Mouse (Mus musculus): ENCODE measurements around the gene Syt2. TPM values are rescaled to one million over a fixed set of nuclear protein-coding genes. Genes with fewer than 3 reads are reported as not detected.
A peak's percentile ranks its signal among the peaks of the same experiment; 100 is the strongest.

Gene Syt2
- total RNA-seq, 1 experiment from 2014 or later, result 0.59 TPM

DNA sequence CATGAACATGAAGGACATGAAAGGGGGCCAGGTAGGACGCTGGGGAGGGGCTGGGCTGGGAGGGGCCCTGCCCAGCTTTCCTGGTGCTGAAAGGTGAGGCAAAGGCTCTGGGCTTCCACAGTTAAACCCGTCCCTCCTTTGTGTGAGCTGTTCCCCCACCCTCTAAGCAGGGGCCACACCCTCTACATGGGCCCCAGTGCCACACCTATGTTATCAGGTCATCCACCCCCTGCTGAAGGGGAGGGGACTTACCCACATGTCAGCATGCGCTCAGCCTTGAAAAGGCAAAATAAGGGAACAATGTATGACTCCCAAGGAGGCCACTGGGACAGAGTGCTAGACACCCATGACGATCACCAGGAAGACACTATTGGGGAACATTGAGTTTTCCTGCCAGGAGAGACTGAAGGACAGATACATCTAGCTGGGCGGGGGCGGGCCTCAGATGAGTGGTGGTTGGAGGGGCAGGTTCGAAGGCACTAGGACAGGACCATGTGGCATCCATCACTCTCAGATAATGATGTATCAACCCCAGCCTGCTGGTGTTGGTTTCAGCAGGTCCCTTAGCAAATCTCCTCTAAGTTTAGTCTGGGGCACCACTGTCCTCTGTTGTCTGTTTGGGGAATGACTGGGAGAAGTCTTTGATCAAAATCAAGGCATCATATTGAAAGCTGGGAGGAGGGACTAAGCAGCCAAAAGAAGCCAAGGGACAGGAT, 95.6 kb downstream of the Syt2 start:
- DNase-seq, result no peak

DNA sequence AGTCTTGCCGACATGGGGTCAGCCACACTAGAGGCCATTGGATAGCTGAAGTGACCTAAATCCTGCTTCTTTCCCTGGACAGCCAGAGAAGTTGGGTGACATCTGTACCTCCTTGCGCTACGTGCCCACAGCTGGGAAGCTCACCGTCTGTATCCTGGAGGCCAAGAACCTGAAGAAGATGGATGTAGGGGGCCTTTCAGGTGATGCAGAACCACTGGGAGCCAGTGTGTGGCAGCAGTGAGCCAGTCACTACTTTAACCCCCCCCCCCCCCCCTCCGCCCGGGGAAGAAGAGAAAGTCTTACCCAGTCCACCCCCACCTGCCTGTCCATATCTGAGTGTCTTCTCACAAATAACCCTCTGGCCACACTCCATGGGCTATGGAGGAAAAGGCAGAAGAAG, 99.2 kb downstream of the Syt2 start:
- peak; percentile 60 for DNase-seq

DNA sequence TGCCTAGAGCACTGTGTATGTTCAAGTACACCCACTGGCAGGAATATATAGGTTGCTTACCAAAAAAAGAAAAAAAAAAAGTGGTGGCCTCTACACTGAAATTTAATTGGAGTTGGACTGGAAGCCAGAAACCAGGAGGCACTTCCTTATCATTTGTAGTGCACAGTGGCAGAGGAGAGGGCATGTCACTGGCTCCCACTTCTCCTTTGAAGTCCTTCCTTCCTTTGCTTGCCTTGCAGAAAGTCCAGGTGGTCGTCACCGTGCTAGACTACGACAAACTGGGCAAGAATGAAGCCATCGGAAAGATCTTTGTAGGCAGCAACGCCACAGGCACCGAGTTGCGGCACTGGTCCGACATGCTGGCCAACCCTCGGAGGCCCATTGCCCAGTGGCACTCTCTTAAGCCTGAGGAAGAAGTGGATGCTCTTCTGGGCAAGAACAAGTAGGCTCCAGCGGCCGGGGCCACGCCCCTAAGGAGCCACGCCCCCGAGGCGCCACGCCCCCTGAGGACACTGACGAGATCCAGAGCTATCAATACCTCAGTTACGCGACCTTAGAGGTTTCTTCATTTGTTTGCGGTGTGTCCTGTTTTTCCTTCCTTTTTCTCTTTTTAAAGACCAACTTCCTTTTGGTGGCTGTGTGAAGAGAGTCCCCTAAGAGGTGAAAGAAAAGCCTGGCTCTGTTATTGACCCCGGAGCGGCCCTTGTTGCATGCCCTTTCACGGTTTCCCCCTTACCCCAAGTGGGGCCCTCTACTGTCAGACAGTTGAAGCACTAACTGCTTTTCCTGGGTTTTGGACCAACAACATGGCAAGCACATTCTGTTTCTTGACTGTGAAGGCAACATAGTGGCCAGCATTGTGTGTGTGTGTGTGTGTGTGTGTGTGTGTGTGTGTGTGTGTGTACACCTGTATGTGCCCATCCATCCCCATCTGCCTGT, 101.0 kb downstream of the Syt2 start:
- DNase-seq, result peak; percentile 78

DNA sequence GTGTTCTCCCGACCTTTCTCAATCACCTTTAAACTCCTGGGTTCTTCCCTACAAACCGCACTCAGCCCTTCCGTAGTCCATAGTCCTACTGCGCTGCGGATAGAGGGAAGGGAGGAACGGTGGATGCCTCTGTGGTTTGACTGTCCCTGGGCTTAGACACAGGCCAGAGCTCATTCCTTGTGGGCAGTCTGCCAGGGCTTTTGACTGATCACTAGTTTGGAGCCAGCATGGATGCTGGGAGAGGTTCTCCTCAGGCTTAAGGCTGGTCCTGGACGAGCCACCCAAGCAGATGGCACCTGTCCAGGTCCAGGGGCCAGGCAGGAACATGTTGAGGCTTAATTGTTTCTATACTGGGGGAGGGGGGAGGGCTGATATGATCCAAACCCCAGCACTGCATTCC, 103.4 kb downstream of the Syt2 start:
- DNase-seq, result peak; percentile 71

DNA sequence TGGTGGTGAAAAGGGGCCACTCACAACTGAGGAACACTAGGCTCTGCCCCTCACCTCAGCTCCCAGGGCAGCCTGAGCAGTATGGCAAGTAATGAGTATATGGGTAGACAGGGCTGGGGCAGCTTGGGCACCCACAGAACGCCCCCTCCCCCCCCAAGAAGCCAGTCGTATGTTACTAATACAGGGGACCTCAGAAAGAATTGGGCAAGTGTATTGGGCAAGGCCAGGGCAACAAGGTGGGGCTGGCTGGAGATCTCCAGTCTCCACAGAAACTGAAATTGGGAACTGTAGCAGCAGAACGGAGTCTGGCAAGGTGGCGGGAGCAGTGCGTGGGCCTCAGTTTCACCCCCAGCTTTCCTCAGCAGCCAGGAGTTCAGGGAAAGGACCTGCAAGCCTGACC, 106.0 kb downstream of the Syt2 start:
- no peak for DNase-seq

DNA sequence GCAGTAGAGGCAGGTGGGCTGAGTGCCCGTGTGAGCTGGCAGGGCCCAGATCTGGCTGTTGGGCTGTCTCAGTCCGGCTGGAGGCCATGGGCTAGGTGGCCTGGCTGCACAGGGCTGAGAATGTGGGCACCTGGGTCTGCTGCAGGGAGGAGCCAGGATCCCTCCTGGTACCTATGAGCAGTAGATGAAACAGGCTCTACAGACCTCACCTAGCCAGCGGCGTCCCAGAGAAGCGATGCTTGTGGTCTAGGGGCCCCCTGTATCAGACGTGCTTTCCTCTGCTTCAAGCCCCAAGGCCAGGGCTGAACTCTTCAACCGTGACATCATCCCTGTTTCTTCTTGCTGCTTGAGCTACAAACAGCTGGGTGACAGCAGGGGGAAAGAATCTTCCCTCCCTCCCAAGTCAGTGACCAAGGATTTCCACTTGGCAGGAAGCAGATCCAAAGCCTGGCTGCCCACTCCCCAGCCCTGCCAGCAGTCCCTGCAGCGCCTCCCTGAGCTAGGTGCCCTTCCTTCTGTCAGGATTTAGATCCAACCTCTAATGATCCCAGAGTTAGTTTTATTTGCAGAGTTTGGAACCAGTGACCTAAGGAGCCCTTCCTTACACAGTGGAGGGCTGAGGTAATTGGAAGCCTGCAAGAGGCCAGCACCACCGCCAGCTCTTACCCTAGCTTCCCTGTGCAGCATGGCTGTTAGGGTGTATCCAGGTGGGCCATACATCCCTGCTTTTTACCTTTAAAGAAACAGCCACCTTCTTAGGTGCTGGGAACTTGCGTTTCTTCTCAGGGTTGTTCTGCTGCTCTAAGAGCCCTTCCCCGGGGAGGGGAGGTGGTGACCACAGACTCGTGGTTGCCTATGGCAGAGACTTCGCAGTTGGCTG, 107.5 kb downstream of the Syt2 start:
- DNase-seq, result peak; percentile 55

DNA sequence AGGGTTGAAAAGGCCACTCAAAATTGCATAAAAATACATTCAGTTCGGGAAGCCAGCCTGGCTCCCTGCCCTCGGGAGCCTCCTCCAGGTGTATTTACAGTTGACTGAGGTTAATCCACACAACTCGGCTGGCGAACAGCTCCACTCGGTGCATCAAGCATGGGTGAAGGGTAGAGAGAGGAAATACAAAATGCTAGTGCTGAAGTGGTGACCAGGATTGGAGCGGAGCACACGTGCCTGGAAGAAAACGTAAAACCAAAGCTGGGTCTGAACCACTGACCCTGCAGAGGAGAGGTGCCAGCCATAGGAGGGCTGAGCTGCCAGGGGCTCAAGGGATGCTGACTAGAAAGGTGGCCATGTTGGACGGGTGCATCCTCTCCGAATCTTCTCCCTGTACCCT, 108.3 kb downstream of the Syt2 start:
- no peak for DNase-seq

DNA sequence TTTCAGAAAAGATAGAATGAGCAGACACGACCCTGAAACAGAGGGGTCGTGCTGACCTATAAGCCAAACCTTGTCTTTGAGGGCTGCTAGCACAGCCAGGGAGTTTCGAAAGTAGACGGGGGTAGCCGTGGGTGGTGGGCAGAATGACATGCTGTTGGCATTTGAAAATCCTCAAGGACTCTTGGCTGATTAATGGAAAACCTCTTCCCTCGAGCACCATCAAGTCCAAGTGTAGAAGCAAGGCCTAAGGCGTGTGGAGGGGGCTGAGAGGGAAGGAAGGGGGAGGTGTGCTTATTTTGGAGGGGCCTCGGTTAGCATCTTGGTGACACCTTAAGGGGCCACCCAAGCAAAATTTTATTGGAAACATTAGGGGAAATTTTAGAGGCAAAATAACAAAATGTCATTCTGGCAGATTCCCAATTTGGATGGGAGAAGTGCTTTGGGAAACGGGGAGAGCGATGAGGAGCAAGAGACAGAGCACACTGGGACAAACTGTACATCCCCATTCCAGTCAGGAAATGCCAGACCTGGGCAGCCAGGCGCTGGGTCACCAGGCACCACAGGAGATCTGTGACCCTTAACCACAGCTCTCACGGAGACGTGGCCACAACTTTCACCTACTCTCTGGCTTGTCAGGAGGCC, 109.2 kb downstream of the Syt2 start:
- peak; percentile 44 for DNase-seq

DNA sequence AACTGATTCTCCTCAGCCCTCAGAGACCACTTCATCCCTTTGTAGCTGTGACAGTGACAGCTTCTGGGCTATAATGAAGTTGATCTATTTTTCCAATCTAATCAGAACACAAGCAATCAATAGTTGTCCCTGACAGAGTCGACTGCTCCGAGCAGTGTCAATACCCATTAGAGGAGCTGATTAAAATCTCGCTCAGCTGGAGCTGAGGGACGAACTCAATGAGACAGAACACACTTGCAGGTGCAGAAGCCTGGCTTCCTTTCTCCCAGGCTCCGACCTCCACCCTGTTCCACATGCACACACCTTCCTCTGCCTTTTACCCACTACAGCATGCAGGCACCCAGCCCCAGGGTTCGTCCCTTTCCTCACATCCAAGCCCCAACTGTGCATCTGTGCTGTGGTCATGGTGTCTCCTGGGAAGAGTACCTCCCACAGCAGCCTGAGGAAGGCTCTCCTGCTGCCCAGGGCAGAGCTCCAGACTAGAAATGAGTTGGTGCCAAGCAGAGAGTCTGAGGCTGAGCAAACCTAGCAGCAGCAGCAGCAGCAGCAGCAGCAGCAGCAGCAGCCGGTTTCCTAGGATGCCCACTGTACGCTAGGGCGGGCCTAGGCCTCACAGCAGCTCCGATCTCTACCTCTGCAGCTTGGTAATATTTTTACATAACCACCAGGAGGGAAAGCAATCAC, 109.9 kb downstream of the Syt2 start:
- no peak for DNase-seq

DNA sequence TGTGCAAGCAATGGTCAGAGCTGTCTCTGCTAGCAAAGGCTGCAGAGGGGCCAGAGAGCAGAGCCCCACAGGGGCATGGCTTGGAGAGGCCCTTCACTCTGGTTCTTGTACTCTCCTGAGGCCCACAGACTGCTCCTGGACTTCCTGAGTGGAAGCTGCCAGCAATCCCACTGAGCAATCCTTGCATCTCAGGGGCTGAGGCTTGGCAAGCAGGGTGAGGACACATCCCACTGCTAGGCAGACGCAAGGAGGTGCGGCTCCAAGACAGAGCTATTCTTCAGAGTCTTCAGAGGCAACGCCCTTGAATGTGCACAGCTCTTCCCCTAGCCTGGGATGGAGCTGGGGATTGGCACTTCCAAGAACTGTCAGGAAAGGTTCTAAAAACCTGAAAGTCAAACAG, 110.8 kb downstream of the Syt2 start:
- DNase-seq, result no peak

DNA sequence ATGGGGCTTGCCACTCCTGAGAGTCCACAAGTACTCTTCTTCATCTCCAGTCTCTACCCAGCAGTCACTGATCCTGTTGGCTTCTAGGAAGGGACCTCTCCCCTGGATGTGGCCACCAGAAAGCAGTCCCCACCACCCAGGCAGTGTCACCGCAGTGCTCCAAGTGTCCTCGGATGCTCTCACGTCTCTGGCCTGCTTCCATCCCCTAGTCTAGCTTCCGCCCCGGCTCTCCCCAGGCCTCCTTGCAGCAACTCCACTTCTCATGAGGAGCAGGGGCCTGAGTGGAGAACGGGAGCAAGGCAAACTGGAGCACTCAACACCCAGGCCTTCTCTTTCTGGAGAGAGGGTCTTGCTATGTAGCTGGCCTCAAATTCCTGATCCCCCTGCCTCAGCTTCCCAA, 112.7 kb downstream of the Syt2 start:
- DNase-seq, result no peak

DNA sequence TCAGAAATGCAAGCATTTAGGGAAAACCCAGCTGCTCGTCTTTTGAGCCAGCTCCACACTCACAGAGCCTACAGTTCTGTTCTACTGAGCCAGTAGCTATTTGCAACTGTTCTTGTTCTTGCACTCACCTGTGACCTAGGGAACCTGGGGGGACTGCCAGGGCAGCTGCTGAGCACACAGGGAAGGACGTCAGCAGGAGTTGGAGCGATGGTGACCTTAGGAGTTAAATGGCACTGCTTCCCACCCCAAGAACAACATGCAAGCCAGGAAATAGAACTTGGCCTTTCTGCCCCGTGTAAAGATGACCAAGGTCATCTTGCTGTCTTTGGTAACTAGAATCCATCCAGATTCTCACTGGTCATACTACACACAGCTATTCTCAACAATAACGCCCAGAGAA, 114.2 kb downstream of the Syt2 start:
- DNase-seq, result no peak

DNA sequence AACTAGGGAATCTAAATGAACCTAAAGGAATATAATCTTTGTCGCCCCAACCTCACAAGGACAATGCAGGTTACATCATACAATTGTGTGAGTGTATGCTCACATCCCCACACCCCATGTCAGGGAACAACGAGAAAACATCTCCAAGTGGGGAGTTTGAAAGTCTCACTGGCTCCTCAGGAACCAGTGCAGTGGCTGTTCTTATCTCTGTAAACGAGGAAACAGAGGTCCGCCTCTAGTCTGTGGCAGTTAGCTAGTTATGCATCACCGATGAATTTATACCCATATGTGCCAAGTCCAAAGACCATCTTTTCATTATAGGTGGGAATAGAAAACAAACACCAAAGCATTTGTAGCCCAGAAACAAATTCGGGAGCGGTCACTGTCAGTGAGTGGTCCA, 115.1 kb downstream of the Syt2 start:
- DNase-seq, result no peak

DNA sequence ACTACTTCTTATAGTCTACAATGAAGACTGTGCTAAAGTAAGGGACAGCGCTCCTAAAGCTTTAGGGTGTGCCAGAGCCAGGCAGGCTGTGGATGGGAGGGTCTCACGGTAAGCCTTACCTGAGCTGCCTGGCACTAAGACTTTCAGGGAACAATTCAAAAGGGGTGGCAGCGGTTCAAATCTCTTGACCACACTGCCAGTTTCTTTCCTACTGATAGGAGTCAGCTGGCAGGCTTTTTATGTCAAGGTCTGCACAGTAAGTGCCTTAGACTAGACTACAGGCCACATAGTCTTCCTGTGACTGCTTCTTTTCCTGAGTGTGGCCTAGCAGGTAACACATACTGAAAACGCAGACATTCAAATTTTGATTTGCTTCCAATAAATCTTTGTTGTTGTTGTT, 116.8 kb downstream of the Syt2 start:
- DNase-seq, result no peak

DNA sequence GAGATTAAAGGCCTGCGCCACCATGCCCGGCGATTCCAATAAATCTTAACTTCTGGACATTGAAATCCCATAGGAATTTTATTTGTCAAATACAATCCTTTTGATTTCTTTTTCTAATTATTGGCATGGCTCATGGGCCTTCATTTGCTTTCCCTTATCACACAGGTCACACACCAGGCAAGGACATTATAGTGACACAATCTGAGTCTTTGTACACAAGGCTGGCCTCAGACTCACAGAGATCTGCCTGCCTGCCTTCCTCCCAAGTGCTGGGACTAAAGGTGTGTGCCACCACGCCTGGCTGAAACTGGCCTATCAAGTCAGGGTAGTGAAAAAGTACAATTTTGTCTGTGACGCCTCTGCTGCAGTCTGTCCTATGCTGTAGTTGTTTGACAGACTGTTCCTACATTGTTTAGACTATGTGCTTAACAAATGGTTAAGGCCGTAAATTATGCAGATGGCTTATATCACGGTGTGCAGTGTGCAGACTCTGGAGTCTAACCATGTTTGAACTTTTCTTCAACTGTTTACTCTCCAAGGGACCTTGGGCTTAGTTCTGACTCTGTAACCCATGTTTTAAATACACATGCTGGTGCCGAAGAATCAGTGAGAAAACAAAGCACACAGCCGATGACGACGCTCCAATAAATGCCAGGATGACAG, 117.4 kb downstream of the Syt2 start:
- DNase-seq, result no peak

DNA sequence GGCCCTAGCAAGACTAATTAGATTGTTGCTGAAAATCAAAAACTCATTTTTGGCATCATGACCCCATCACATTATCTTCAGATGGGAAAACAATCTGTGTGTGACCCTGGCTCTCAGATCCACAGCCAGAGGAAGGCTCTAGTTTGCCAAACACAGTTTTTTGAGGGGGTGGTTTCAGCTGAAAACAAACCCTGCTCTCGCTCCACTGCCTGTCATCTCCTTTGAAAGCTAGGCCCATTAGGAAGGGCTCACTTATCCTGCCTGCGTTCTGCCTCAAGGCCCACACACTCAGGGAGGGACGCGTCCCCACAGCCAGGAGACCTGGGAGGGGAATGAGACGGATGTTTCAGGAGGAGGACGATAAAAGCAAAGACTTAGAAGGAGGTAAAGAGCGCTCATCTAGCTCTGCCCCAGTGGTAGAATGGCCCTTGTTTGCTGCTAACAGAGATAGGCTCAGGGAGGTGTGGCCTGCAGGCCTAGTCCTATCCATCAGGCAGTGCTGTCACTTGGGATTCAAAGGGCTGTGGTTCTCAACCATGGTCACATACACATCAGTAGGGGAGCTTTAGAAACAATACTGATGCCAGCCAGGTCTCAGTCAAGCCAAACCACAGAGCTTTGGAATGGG, 118.5 kb downstream of the Syt2 start:
- no peak for DNase-seq

DNA sequence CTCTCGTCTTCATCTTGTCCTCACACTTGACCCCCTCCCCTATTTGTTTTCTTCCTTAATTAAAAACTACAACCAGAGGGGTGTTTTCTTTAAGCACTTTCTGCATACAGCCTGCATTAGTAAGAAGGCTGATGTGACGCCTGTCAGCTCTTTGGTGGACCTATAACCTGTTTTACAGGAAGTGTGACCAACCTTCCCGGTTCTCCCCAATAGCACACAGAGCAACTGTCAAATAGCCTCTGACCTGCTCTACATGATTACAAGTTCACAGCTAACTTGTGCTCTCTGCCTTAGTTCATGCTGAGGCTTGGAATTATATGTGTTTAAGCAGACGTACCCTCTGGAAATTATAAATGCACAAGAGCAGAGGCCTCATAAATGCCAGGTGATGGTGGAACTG, 120.0 kb downstream of the Syt2 start:
- no peak for DNase-seq

DNA sequence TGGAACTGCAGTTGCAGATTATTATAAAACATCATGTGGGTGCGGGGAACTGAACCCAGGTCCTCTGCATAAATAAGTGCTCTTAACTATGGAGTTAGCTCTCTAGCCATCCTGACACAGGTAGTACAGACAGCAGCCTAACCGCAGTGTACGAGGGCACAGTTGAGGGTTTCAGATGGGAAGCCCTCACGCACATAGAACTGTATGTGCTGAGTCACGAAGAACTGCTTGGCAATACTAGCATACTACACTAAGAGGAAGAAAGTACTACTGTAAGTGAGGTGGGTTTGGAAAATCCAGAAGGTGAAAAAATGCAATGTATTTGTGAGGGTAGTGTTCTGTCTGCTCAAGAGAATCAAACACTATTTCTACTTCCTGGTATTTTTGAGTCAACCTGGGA, 123.8 kb downstream of the Syt2 start:
- DNase-seq, result no peak

DNA sequence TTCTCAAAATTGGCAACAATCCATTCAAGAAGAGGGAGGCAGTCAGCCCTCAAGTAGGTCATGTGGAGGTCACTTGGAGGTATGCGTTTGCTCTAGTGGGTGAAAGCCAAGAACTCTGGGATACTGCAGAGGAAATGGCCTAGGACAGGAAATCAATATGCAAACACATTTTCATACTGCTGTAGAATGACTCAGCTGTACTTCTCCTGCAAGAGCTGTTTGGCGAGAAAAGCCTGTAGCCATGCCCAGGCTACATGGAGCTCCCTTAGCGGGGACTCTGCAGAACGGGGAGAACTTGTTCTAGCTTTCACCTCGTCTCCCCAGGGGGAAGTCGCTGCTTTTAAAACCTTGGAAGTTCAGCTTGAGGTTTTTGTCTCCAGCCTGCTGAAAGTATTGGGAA, 124.9 kb downstream of the Syt2 start:
- peak; percentile 65 for DNase-seq

DNA sequence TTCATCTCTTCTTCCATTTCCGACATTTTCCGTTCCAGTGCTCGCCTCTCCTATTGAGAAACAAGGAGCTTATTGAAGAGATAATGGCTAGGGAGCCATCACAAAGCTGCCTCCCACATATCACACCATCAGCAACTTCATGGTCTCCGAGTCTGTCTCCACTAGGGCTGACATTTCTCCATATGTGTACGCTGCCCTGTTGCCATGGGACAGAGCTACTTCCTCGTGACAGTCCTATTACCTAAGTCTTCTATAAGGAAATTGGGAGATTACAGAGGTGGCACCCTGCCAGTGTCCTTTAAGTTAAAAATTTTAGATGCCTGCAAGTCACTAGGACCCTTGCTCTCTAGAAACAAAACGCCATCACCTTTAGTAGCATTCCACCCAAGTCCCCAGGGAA, 125.5 kb downstream of the Syt2 start:
- DNase-seq, result no peak

DNA sequence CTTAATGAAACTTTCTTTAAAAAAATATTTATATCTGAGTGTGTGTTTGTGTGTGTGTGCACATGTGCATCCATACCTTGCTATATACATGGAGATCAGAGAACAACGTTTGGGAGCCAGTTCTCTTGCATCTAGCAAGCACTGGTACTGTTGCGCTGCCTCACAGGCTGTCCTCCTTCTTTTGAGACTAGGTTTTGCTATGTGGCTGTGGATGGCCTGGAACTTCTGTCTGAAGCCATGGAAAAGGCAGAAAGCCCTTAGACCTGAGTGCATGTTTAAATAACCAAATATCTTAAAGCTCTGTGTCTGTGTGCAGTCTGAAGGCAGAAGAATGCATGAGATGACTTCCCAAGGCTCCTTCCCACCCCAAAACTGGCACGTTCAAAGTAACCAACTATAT, 126.3 kb downstream of the Syt2 start:
- no peak for DNase-seq

Data from adrenal gland, postnatal 14 days (tissue).